Mouse (Mus musculus): ENCODE results near the gene Ly6g6f. TPM values are rescaled to one million over a fixed set of nuclear protein-coding genes. Genes with fewer than 3 reads are reported as not detected.
"Not testable (repeated sequence)": the region's sequence is repeated elsewhere in the genome, so short reads cannot be mapped to it uniquely, and the experiment has no call there.

Ly6g6f gene
- not detected for total RNA-seq (2021)
- long read RNA-seq, experiment 1: 0 reads
- long read RNA-seq, experiment 2: 0 reads

GRCm38 (mm10) chr17:35085208-35085865 is at the start of gene Ly6g6f:
Gene Ly6g6f, minus strand, starts transcription at chr17:35085610.
- DNase-seq (ENCODE audit: low spot score in 2 of 2): no peak

GRCm38 (mm10) chr17:35134801-35135590 is 49.6 kb upstream of the Ly6g6f start, which contains the start of gene Bag6:
Gene Bag6, plus strand, starts transcription at chr17:35135178.
- DNase-seq (ENCODE audit: low spot score in 2 of 2): peak; percentile 95 to 98

GRCm38 (mm10) chr17:35133517-35133916 is 48.1 kb upstream of the Ly6g6f start:
- DNase-seq (ENCODE audit: low spot score in 2 of 2): no peak

GRCm38 (mm10) chr17:35132174-35132560 is 46.8 kb upstream of the Ly6g6f start:
- DNase-seq (ENCODE audit: low spot score in 2 of 2): no peak

- no peak for DNase-seq (ENCODE audit: low spot score in 2 of 2)
Observed at GRCm38 (mm10) chr17:35131500-35132173, 46.2 kb upstream of the Ly6g6f start, which contains the start of gene Apom. Gene Apom, minus strand, starts transcription at chr17:35132050.

DNA sequence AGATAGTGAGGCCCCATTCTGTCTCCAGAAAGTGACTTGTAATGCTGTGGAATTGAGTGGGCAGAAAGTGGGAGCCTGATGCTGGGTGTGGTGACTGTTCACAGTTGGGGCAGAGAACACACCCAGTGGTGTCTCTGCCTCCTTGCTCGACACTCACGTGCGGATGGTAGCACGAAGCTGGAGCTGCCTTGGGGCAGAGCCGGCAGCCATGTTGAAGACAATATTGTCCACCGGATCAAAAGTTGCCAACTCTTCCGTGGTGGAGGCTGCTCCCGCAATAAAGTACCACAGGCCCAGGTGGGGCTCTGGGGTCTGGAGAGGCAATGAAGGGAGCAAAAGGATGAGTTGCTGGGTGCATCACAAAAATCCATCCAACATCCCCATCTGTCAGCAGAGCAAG is 45.6 kb upstream of the Ly6g6f start:
- no peak for DNase-seq (ENCODE audit: low spot score in 2 of 2)

DNA sequence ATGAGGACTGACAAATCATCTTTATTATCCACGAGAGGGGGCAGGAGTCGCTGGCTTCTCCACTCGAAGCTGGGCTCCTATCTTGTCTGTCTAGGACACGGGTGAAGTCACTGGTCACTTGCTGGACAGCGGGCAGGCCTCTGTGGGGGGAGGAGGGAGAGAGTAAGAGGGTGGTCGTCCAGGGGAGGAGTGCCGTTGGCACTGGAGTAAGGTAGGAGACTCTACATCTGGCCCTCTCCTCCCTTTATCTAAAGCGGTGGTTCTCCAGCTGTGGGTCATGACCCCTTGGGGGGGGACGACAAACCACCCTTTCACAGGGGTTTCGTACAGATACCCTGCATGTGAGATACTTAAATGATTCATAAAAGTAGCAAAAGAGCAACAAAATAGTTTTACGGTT is 43.6 kb upstream of the Ly6g6f start:
- no peak for DNase-seq (ENCODE audit: low spot score in 2 of 2)

DNA sequence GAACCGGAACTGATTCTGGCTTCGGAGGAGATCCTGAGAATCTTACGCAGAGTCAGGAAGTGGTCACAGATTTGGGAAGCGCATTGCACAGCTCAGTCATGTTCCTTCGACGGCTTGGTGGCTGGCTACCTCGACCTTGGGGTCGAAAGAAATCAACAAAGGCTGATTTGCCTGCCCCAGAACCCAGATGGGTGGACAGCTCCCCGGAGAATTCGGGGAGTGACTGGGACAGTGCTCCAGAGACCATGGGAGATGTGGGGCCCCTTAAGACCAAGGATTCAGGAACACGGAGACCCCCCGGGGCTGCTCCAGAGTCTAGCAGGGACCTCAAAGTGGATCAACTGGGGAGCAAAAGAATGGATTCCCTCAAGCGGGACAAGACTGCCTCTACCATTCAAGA is 41.6 kb upstream of the Ly6g6f start:
- no peak for DNase-seq (ENCODE audit: low spot score in 2 of 2)

DNA sequence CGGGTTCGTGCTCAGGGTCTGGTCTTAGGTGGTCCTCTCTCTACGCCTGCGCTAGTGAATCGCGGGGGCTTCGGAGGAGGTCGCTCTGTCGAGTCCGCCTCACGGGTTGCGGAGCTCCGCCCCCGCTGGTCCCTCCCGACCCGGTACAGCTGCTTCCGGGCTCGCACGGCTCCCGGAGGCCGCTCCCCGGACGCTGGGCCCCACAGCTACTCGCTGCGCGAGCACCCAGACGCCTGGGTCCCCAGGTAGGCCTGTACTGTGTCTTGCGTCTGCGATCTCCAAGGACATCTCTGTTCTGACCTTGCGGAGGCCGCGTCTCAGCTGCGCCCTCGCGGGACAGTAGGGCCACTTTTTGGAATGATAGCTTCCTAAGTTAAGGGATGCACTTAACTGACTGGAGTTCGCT is 40.8 kb upstream of the Ly6g6f start, which contains the start of gene D17H6S53E:
D17H6S53E (plus strand) TSS at position 168 of the 406 bp plus-strand sequence.
- peak; percentile 68 to 70 for DNase-seq (ENCODE audit: low spot score in 2 of 2)

- DNase-seq (ENCODE audit: low spot score in 2 of 2): no peak
Observed at GRCm38 (mm10) chr17:35125578-35125977, 40.2 kb upstream of the Ly6g6f start.

GRCm38 (mm10) chr17:35125081-35125480 is 39.7 kb upstream of the Ly6g6f start:
- no peak for DNase-seq (ENCODE audit: low spot score in 2 of 2)

DNA sequence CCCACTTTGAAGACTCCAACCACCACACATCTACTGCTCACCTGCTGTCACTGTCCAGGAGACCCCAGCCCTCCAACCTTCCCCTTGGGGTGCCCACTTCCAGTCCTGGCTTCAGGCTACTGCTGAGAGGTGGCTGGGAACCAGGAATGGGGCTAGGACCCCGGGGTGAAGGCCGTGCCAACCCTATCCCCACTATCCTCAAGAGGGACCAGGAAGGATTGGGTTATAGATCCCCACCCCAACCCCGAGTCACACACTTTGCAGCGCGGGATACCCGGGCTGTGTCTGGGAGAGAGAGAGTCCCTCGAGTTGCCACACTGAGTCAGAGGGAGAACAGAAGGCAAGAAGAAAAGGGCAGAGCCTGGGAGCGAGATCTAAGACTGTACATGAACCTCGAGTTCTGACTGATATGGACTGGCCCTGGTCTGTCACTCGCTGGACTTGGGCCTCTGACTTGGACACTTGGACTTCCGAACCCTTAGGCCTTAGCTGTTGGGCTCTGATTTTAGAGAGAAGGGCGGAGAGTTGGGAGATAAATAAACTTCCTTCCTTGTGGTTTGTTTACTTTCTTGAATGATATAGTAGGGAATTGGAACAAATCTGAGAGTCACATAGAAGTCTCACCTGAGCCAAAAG is 39.0 kb upstream of the Ly6g6f start:
- not testable (repeated sequence) for DNase-seq (ENCODE audit: low spot score in 2 of 2)

- not testable (repeated sequence) for DNase-seq (ENCODE audit: low spot score in 2 of 2)
Observed at GRCm38 (mm10) chr17:35123287-35123686, 37.9 kb upstream of the Ly6g6f start.

DNA sequence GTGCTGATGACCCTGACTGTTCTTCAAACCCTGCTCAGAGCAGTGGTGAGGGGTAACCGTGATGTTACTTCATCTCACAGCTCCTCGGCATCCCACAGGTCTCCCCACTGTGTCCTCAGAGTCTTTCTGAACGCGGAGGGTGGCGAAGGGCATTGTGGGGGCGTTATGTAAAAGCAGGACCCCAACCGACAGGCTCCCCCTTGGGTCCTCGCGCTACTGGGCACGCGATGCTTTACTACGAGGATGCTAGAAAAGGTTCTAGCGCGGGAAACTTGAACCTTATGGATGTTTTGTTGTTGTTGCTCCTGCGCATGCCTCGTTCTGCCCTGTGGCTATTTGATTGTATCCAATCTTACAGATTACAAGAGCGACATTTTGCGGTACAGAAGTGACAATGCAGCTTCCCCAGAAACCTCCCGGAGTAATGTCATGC is 36.5 kb upstream of the Ly6g6f start, which contains the start of gene Csnk2b:
Csnk2b (minus strand) TSS at position 183 of the 433 bp plus-strand sequence.
- DNase-seq (ENCODE audit: low spot score in 2 of 2): peak in 1 of 2 experiments; percentile 81

DNA sequence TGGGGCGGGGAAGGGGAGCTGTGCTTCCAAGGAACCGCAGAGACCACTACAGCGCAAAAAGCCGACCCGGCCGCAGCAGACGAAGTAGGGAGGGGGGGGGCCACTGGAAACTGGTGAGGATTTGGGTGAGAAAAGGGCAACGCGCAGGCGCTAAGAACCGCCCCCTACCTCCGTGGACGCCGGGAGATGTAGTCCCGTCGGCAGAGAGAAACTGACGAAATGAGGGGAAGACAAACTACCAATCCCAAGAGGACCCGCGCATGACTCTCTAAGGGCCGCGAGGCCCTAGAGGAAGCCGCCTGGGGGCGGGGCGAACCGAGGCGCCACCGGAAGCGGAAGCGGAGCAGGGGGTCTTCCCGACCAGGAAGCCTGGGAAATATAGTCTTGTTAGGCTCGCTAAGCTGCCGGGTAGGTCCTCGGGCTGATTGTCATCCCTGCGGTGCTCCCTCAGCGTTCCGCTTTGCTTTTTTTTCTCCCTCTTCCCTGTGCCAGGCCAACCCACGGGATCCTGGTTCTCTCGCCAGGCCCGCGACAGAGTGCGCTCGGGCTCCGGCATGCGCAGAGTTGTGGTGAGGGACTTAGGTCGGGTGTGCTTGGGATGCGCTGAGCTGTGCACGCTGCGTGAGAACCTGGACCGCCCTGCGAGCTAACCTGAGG is 35.9 kb upstream of the Ly6g6f start, which contains the start of gene Gpank1:
Gpank1 (plus strand) TSS at position 313 of the 657 bp plus-strand sequence.
- DNase-seq (ENCODE audit: low spot score in 2 of 2): peak; percentile 96 to 99

DNA sequence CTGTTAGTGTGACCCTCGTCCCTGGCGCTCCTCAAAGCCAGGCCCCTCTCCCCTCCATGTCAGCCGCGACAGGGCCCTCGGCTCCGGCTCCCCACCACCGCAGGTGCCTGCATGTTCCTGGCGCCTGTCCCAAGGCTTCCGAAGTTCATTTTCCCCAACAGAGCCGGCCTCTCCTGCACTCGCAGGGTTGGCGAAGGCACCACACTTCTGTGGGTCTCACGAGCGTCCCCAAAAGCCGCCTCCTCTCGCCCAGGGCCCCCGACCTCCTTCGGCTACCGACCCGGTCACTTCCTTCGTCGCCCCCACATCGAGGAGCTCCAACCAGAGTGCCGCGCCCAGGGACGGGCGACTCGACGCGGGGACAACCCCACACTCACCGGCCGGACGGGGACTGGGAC is 35.3 kb upstream of the Ly6g6f start:
- DNase-seq (ENCODE audit: low spot score in 2 of 2): peak in 1 of 2 experiments; percentile 17

DNA sequence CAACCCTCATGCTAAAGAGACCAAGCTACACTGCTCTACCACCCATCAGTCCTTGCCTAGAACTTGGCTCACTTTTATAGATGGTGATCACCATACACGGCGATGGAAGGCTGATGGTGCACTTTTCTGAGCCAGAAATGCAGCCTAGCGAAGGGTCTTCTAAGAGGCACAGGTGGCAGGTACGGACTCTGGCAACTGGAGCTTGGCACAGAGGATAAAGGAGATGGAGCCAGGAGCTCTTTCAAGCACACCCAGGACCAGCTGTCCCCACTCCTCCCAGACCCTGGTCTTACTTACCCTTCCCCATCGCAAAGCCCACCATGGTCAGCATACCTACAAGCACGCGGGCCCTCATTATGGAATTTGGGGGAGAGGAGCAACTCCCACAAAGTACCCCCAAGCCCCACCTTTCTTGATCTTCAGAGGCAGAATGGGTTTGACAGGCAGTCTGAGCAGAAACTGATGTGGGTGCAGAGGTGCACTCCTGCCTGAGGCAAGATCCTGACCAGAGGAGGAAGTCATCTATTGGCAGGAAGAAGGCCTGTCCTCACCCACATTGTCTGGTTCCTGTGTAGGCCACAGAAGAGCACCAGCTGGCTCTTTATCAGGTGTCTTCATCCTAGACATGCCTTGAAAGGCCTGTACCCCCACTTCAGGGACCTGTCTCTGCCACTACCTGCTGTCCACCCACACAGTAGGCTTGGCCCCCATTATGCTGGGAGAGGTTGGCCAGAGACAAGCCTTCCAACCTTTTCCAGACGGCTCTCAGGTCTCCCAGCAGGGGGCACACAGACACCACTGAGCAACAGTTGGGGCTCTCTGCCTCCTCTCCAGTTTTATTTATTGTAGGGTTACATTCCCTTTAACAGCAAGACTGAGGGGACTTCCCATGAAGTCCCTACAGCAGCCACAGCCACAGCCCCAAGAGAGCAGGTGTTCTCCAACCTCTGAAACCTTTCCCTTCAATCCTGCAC is 29.9 kb upstream of the Ly6g6f start, which contains the start of gene Ly6g5b:
Ly6g5b (minus strand) TSS at position 383 of the 974 bp plus-strand sequence.
- DNase-seq (ENCODE audit: low spot score in 2 of 2): no peak

GRCm38 (mm10) chr17:35111774-35112173 is 26.4 kb upstream of the Ly6g6f start:
- no peak for DNase-seq (ENCODE audit: low spot score in 2 of 2)

DNA sequence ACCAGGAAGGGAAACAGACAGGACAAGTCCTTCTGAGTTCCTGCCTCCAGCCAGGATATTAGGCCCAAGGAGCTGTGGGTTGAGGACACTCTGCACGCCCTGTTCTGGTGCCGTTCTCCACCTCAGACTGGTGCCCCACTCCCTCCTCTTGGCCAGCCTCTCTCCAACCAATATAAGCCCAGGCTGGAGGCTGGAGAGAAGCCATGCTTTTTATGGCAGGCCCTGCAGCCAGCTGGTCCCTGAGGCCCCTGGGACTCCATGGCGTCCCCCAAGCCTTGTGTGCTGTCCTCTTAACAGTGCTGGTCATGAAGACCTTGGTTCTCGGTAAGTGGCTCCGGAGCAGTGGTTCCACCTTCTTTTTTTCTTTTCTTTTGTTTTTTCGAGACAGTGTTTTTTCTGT is 22.7 kb upstream of the Ly6g6f start, which contains the start of gene Ly6g5c:
Ly6g5c (plus strand) TSS at position 183 of the 400 bp plus-strand sequence.
- no peak for DNase-seq (ENCODE audit: low spot score in 2 of 2)

Data from layer of hippocampus, postnatal 14 days (tissue).